Mouse (Mus musculus): ENCODE measurements around the gene Bmyc. TPM values are rescaled to one million over a fixed set of nuclear protein-coding genes. Genes with fewer than 3 reads are reported as not detected.
A peak's percentile ranks its signal among the peaks of the same experiment; 100 is the strongest.

Bmyc gene
- polyA plus RNA-seq (2015; fragmentation: Nextera tagmentation; extraction: Ambion mirVana) = 83.3 and 86.8 TPM in 2 replicates

DNA sequence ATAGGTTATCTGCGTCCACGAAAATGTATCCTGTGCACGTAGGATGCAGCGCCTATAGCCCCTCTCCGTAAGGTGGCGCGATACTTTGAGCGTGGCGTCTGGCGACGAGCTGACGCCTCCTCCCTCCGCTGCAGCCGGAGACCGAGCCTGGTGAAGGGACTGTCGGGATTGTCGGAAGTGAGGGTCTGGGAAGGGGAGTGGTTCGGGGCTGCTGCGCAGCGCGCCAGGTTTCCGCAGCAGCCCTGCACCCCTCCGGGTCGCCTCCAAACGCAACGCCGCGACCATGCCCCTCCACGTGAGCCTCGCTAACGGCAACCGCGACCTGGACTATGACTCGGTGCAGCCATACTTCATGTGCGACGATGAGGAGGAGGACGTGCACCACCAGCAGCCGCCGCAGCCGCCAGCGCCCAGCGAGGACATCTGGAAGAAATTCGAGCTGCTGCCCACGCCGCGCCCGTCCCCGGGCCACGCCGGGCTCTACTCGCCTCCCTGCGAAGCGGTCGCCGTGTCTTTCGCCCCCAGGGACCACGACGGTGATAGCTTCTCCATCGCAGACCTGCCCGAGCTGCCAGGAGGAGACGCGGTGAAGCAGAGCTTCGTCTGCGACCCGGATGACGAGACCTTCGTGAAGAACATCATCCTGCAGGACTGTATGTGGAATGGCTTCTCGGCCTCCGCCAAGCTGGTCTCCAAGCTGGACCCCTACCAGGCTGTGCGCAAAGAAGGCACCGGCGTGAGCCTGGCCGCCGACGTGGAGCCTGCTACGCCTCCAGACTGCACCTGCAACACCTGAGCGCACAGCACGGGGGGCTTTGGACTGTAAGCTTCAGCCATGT, at the start of gene Bmyc:
Gene Bmyc (plus strand): TSS at position 97 of the 839 bp plus-strand sequence.
- under 1% methylated on average over 73 of the region's 78 CpGs for WGBS
- peak; percentile 96 for ATAC-seq
- peaks cover 21% of the 10 kb centered on the region for H3K4me1 ChIP-seq

DNA sequence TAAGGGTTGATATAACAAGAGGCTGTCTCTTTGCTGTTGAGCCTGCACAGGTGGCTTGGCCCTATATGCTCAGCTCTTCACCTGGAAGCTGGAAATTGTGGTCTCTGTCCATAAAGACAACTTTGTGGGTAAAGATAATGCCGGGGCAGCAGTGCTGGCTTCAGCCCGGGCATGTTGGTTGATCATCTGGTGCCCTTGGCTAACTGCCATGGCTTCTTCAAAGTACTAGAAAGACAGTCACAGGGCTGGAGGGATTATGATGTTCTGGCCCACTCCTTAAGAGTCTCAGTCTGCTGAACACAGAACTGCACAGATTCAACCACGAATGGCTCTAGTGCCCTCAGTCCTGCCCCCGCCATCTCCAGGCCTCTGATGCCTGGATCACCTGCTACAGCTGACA, 49.3 kb upstream of the Bmyc start:
- no peak for ATAC-seq
- Histone ChIP-seq H3K9me3 (replicated peaks) (no peaks in the 10 kb centered on the region), H3K4me3 (no peak overlapping the region), H3K4me2 (no peak overlapping the region), H3K27me3 (no peaks in the 10 kb centered on the region), H3K9ac (no peak overlapping the region), H3K4me1 (no peaks in the 10 kb centered on the region), H3K36me3 (ENCODE audit: poor library complexity, severe bottlenecking) (no peaks in the 10 kb centered on the region), H3K27ac (no peak overlapping the region)
- WGBS = 82% methylated on average over 4 of the region's 4 CpGs

More for the DNA sequence above, at the start of gene Bmyc:
- no peaks in the 10 kb centered on the region for H3K27me3 ChIP-seq
- peak within 1 kb of the TSS; percentile 75 for H3K9ac ChIP-seq
- peak within 1 kb of the TSS; percentile 60 for H3K27ac ChIP-seq
- H3K4me3 ChIP-seq = peak within 1 kb of the TSS; percentile 62
- no peaks in the 10 kb centered on the region for H3K36me3 ChIP-seq (ENCODE audit: poor library complexity, severe bottlenecking)
- no peaks in the 10 kb centered on the region for H3K9me3 ChIP-seq (replicated peaks)
- H3K4me2 ChIP-seq = peak within 1 kb of the TSS; percentile 92

DNA sequence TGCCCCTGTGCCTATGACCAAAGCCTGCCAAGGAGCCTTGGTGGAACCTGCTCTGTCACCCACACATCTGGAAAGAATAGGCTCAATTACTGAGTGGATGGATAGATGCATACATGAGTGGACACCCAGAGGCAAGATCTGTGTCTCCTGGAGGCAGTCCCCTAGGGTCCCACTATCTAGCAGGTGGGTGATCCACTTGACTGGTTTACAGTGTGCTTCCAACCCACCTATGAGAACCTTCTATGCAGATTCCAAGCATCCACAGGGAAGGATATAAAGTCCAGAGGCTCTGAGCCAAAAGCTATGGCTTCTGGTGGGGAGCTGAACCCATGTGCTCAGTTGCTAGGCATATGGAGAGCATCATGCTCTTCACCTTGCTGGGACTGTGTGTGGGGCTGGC, 48.9 kb upstream of the Bmyc start, which contains the start of gene Lcn5:
Gene Lcn5 (plus strand): TSS at position 301 of the 400 bp plus-strand sequence.
- Histone ChIP-seq H3K4me3 (no peak within 1 kb of the TSS), H3K36me3 (ENCODE audit: poor library complexity, severe bottlenecking) (no peaks in the 10 kb centered on the region), H3K4me1 (no peaks in the 10 kb centered on the region), H3K4me2 (no peak within 1 kb of the TSS), H3K27me3 (no peaks in the 10 kb centered on the region), H3K27ac (no peak within 1 kb of the TSS), H3K9me3 (replicated peaks) (no peaks in the 10 kb centered on the region), H3K9ac (no peak within 1 kb of the TSS)
- ATAC-seq = no peak

DNA sequence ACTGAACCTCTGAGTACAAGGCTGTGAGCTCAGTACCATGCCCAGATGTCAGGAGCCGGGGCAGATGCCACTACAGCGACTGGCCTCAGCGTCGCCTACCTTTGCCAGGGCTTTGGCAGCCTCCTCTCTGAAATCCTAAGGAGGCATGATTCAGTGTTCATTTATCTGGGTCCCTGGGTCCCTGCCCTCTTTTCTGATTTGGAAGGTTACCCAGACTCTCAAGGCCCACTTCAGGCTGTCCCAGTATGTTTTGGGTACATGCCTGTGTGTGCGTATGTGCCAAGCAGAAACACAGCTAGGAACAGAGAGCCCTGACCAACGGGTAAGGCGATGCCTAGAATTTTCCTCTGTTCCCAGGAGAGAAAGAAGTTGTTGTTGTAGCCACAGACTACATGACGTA, 46.3 kb upstream of the Bmyc start:
- 89% methylated on average over 8 of the region's 8 CpGs for WGBS
- Histone ChIP-seq H3K27me3 (no peaks in the 10 kb centered on the region), H3K36me3 (ENCODE audit: poor library complexity, severe bottlenecking) (no peaks in the 10 kb centered on the region), H3K4me2 (no peak overlapping the region), H3K4me1 (no peaks in the 10 kb centered on the region), H3K27ac (no peak overlapping the region), H3K9ac (no peak overlapping the region), H3K9me3 (replicated peaks) (no peaks in the 10 kb centered on the region), H3K4me3 (no peak overlapping the region)
- no peak for ATAC-seq

DNA sequence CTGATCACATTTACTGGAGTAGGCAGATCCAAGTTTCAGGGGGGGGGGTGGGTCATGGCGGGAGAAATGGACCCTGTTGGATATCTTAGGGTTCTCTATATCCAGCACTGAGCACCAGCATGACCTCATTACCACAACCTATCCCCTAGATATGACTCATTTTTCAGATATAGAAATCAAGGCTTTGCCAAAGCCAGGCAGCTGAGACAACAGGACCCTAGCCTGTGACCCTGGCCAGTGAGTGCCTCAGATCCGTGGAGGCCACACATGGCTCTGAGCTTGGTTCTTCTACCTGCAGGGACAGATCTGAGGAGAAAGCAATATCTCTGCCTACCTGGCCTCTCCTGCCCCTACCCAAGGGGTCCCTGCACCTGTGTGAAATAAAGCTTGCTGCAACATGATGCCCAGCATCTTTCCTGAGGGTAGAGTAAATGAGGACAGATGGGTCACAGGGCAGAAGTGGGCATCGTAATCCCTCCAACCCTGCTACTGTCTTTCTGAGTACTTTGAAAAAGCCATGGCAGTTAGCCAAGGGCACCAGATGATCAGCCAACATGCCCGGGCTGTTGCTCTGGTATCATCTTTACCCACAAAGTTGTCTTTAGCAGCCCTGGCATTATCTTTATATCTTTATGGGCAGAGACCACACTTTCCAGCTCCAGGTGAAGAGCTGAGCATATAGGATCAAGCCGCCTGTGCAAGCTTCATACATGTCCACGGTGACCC, 45.1 kb upstream of the Bmyc start:
- ATAC-seq = no peak
- WGBS = 83% methylated on average over 6 of the region's 6 CpGs
- Histone ChIP-seq H3K4me3 (no peak overlapping the region), H3K36me3 (ENCODE audit: poor library complexity, severe bottlenecking) (no peaks in the 10 kb centered on the region), H3K27me3 (no peaks in the 10 kb centered on the region), H3K27ac (no peak overlapping the region), H3K9ac (no peak overlapping the region), H3K4me2 (no peak overlapping the region), H3K4me1 (no peaks in the 10 kb centered on the region), H3K9me3 (replicated peaks) (no peaks in the 10 kb centered on the region)

DNA sequence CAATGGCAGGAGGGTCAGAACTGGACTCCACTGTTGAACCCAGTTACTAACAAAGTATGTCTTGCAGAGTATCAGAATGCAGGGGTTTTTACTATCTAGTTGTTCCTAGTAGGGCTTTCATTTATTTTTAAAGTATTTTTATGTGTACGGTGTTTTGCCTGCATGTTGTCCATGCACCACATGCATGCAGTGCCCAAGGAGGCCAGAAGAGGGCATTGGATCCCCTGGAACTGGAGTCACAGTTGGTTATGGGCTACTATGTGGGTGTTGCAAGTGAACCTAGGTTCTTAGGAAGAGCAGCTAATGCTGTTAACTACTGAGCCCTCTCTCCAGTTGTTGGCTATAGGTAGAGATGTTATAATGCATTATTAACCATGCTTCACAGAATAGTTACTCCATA, 43.0 kb upstream of the Bmyc start:
- Histone ChIP-seq H3K4me2 (no peak overlapping the region), H3K27ac (no peak overlapping the region), H3K4me1 (no peaks in the 10 kb centered on the region), H3K4me3 (no peak overlapping the region), H3K9me3 (replicated peaks) (no peaks in the 10 kb centered on the region), H3K27me3 (no peaks in the 10 kb centered on the region), H3K9ac (no peak overlapping the region), H3K36me3 (ENCODE audit: poor library complexity, severe bottlenecking) (no peaks in the 10 kb centered on the region)
- no peak for ATAC-seq
- WGBS = 81% methylated on average over 1 of the region's 1 CpGs

DNA sequence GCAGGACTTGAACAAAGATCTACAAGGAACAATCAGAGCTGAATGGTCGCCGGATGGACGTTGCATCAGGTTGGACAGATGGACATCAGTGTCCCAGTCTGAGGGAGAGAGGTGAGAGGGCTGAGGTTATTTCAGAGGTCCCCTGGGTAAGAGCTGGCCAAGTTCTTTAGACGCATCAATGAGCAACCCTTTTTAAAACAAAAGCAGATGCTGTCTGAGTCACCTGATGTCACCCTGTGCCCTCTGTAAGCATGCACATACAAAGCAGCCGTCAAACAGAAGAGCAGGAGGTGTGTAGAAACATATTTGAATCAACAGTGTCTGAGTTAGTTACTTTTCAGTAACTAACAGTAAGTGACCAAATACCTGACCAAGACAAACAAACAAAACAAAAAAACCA, 42.4 kb upstream of the Bmyc start:
- no peaks in the 10 kb centered on the region for H3K27me3 ChIP-seq
- no peaks in the 10 kb centered on the region for H3K9me3 ChIP-seq (replicated peaks)
- H3K4me3 ChIP-seq = no peak overlapping the region
- H3K27ac ChIP-seq = no peak overlapping the region
- no peak for ATAC-seq
- no peak overlapping the region for H3K4me2 ChIP-seq
- H3K9ac ChIP-seq = no peak overlapping the region
- WGBS = 87% methylated on average over 5 of the region's 5 CpGs
- H3K4me1 ChIP-seq = no peaks in the 10 kb centered on the region
- no peaks in the 10 kb centered on the region for H3K36me3 ChIP-seq (ENCODE audit: poor library complexity, severe bottlenecking)

DNA sequence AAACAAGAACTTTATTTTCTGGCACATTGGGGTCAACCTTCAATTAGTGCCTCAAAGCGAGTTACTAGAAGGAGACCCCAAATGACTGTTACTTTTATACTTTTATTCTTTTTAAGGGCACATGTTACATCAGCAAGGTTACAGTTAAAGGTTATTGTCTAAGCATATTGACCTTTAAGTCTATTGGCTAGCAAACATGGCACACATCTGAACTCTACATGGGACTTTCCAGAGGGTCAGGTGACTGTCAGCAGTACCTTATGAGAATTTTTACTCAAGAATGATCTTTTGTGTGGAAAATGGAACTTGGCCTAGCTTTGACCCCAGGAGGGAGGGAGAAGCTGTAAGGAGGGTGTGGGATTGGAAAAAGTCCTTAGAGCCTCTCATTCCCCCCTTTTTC, 40.0 kb upstream of the Bmyc start:
- ATAC-seq = no peak
- Histone ChIP-seq H3K9me3 (replicated peaks) (no peaks in the 10 kb centered on the region), H3K27me3 (no peaks in the 10 kb centered on the region), H3K27ac (no peak overlapping the region), H3K4me2 (no peak overlapping the region), H3K4me3 (no peak overlapping the region), H3K4me1 (no peaks in the 10 kb centered on the region), H3K9ac (no peak overlapping the region), H3K36me3 (ENCODE audit: poor library complexity, severe bottlenecking) (no peaks in the 10 kb centered on the region)
- 77% methylated on average over 1 of the region's 1 CpGs for WGBS

DNA sequence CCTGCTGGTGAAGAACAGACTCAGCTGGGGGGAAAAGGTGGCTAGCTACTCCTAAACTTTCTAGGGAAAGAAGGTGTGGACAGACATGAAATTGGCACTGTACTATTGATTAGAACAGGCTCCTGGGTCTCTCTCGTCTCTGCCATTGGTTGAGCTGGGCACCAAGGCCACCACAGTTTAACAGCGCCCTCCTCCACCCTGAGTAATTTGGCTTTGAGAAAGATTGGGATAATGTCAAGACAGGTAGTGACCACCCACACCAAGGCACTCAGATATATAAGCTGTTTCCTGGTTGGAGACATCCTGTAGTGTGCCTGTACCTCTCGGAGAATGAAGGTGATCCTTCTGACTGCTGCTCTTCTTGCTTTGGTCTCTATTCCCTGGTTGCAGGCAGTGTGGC, 30.1 kb upstream of the Bmyc start, which contains the start of gene Lcn6:
Gene Lcn6 (plus strand): TSS at position 301 of the 400 bp plus-strand sequence.
- no peaks in the 10 kb centered on the region for H3K9me3 ChIP-seq (replicated peaks)
- H3K36me3 ChIP-seq (ENCODE audit: poor library complexity, severe bottlenecking) = no peaks in the 10 kb centered on the region
- no peak within 1 kb of the TSS for H3K4me3 ChIP-seq
- H3K4me1 ChIP-seq = no peaks in the 10 kb centered on the region
- no peak within 1 kb of the TSS for H3K9ac ChIP-seq
- no peak for ATAC-seq
- H3K27ac ChIP-seq = no peak within 1 kb of the TSS
- H3K27me3 ChIP-seq = no peaks in the 10 kb centered on the region
- no peak within 1 kb of the TSS for H3K4me2 ChIP-seq
- WGBS = 93% methylated on average over 3 of the region's 3 CpGs

DNA sequence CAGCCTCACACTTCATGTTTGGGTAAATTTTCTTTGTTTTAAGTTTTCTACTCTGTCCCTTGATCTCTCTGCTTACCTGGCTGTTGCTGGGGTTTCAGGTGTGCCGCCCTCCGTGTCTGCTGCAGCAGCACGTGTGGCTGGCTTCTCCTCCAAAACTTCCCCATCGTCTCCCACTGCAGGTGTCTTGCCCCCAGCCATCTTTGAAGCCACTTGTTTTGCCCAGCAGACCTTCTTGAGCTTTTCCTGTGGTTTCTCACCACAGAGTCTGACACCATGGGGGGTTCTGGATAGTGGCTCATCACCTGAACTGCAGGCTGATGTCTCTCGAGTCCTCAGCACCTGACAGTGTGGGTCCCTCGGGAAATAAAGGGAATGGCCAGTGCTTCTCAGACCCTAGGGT, 27.0 kb upstream of the Bmyc start:
- Histone ChIP-seq H3K27me3 (no peaks in the 10 kb centered on the region), H3K4me1 (no peaks in the 10 kb centered on the region), H3K4me3 (no peak overlapping the region), H3K9ac (no peak overlapping the region), H3K36me3 (ENCODE audit: poor library complexity, severe bottlenecking) (no peaks in the 10 kb centered on the region), H3K9me3 (replicated peaks) (no peaks in the 10 kb centered on the region), H3K4me2 (no peak overlapping the region), H3K27ac (no peak overlapping the region)
- ATAC-seq = no peak
- 92% methylated on average over 6 of the region's 6 CpGs for WGBS

DNA sequence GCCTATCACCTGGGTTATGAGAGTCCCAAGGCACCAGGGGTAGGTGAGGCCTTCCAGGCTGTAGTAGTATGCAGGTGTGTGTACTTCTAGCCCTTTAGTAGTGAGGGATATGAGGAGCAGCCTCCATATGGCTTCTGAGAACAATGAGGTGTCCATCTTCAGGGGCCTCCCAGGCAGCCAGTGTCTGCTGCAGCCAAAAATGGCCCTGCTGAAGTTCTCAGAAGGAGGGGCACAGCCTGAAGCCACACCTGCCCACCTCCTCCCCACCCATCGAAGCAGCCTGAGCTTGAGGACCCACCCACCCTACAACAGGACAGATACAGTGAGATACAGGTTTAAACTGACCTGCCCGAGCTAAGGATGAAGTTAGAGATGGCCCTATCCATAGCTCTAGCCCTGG, 24.1 kb upstream of the Bmyc start, which contains the start of gene Lcn10:
Gene Lcn10 (plus strand): TSS at position 301 of the 400 bp plus-strand sequence.
- no peak within 1 kb of the TSS for H3K4me2 ChIP-seq
- H3K27ac ChIP-seq = no peak within 1 kb of the TSS
- H3K4me1 ChIP-seq = no peaks in the 10 kb centered on the region
- H3K9me3 ChIP-seq (replicated peaks) = no peaks in the 10 kb centered on the region
- H3K36me3 ChIP-seq (ENCODE audit: poor library complexity, severe bottlenecking) = no peaks in the 10 kb centered on the region
- H3K27me3 ChIP-seq = peaks cover 2% of the 10 kb centered on the region; the same call in 1 of the 2 replicates
- H3K9ac ChIP-seq = no peak within 1 kb of the TSS
- H3K4me3 ChIP-seq = no peak within 1 kb of the TSS
- no peak for ATAC-seq
- 74% methylated on average over 2 of the region's 2 CpGs for WGBS

DNA sequence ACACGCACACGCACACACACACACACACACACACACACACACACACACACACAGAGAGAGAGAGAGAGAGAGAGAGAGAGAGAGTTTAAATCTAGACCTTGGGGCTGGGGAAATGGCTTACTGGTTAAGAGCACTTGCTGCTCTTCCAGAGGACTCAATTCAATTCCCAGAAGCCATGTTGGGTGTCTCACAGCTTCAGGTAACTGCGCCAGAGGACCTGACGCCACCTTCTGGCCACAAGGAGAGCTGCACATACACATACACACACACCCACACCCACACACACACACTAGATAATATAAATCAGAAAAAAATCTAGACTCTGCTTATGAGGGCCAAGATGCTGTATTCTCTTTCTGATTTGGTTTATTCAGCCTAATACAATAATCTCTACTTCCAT, 19.6 kb upstream of the Bmyc start:
- WGBS = 80% methylated on average over 4 of the region's 4 CpGs

More for the DNA sequence above, 19.6 kb upstream of the Bmyc start:
- Histone ChIP-seq H3K4me3 (no peak overlapping the region), H3K4me1 (no peaks in the 10 kb centered on the region), H3K27ac (no peak overlapping the region), H3K9me3 (replicated peaks) (no peaks in the 10 kb centered on the region), H3K27me3 (peaks cover 2% of the 10 kb centered on the region; the same call in 1 of the 2 replicates), H3K9ac (no peak overlapping the region), H3K36me3 (ENCODE audit: poor library complexity, severe bottlenecking) (no peaks in the 10 kb centered on the region), H3K4me2 (no peak overlapping the region)
- no peak for ATAC-seq
